Mouse (Mus musculus) layer of hippocampus, postnatal 14 days (tissue): ENCODE results near the gene Adgrf4. TPM values are rescaled to one million over a fixed set of nuclear protein-coding genes. Genes with fewer than 3 reads are reported as not detected.
A peak's percentile ranks its signal among the peaks of the same experiment; 100 is the strongest.

Source experiments
- DNase-seq, 2 experiments: peaks; one replicate each; pipeline ENCODE4 v3.0.0; 2021 to 2022; ENCODE audit warnings: low spot score in 2 of 2, mixed read lengths in 1 of 2
- long read RNA-seq, 2 experiments: library from polyadenylated mRNA; stranded (forward); transcript quantifications; one replicate each; pipeline ENCODE4 v2.0.0; 2021
- total RNA-seq, 2 experiments: library from RNA; stranded (reverse); gene quantifications; 2 replicates each; pipeline ENCODE4 v1.2.3; 2021

Gene Adgrf4
- total RNA-seq, result 1 to 10 TPM in 1 of 2 experiments, under 1 TPM in 1; 0.91 to 1.3 TPM
- long read RNA-seq, experiment 1, result 0 reads
- long read RNA-seq, experiment 2, result 0 reads

GRCm38 (mm10) chr17:42692136-42692535, at the start of gene Adgrf4:
Adgrf4 (minus strand) TSS chr17:42692284.
- DNase-seq, result no peak

- DNase-seq, result no peak
These were observed 49.7 kb upstream of the Adgrf4 start, which contains the start of gene Adgrf2 for GRCm38 (mm10) chr17:42741801-42742217. Adgrf2 (minus strand) TSS chr17:42742179.

GRCm38 (mm10) chr17:42738794-42739193, 46.7 kb upstream of the Adgrf4 start:
- no peak for DNase-seq

GRCm38 (mm10) chr17:42717161-42717560, 25.1 kb upstream of the Adgrf4 start:
- DNase-seq, result no peak

GRCm38 (mm10) chr17:42714991-42715390, 22.9 kb upstream of the Adgrf4 start:
- DNase-seq, result peak; percentile 59 to 83

- peak in 1 of 2 experiments; percentile 56 for DNase-seq
These were observed 18.6 kb upstream of the Adgrf4 start for GRCm38 (mm10) chr17:42710717-42711116.

GRCm38 (mm10) chr17:42705611-42706010, 13.5 kb upstream of the Adgrf4 start:
- no peak for DNase-seq

- no peak for DNase-seq
These were observed 10.1 kb upstream of the Adgrf4 start for GRCm38 (mm10) chr17:42702198-42702597.

- DNase-seq, result no peak
These were observed 2.6 kb upstream of the Adgrf4 start for GRCm38 (mm10) chr17:42694730-42695129.

GRCm38 (mm10) chr17:42690531-42690930, 1.6 kb downstream of the Adgrf4 start:
- DNase-seq, result no peak

GRCm38 (mm10) chr17:42658634-42659422, 33.3 kb downstream of the Adgrf4 start:
- peak; percentile 5 to 9 for DNase-seq

GRCm38 (mm10) chr17:42643416-42643815, 48.7 kb downstream of the Adgrf4 start:
- DNase-seq, result no peak

GRCm38 (mm10) chr17:42630206-42630605, 61.9 kb downstream of the Adgrf4 start:
- DNase-seq, result no peak

- peak; percentile 54 to 82 for DNase-seq
These were observed 78.9 kb downstream of the Adgrf4 start for GRCm38 (mm10) chr17:42613043-42613737.

GRCm38 (mm10) chr17:42611295-42611694, 80.8 kb downstream of the Adgrf4 start, which contains the start of gene Opn5:
Opn5 (minus strand) TSS chr17:42611395.
- DNase-seq, result no peak

GRCm38 (mm10) chr17:42608270-42608669, 83.8 kb downstream of the Adgrf4 start:
- DNase-seq, result no peak

Other genes starting within 250 kb of the Adgrf4 start
- not detected for gene Opn5, start 80.9 kb downstream of the Adgrf4 start, total RNA-seq
- gene Adgrf2, start 49.9 kb upstream of the Adgrf4 start, total RNA-seq, result under 1 TPM; 0.48 to 0.53 TPM
- 10 to 100 TPM; 20.4 to 25.1 TPM for gene Cd2ap, start 184.4 kb upstream of the Adgrf4 start, total RNA-seq